In the genomic region with DNA sequence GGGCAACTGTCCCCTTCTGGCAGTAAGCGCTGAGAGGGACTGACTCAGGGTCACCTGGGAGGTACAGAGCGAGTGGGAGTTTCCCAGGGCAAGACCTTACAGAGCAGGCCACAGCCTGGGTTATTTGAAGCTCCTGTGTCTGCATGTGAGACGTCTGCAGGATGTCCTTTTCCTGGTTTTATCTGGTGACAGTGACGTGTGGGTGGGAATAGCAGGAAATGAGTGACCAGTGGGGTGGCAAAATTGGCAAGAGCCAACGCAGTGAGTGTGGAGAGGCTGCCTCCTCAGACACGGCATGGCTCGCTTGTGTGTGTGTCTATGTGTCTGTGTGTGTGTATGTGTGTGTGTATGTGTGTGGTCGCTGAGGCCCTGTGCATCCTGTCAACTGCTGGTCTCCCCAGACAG, we compare ENCODE assay signal across 9 mouse cellular contexts.
A peak's percentile ranks its signal among the peaks of the same experiment; 100 is the strongest.
DNase-seq lines count a peak whose midpoint lies in the region; ATAC-seq lines count a peak whose summit lies in the region.
"Had no signal": no experiment of that assay in that cellular context is flagged by ENCODE, and none has a peak within 500 bp of the region (broad histone marks: within the 10 kb centered on the region; RNA-seq: fewer than 3 reads in every experiment).

No protein-coding gene starts in this region.

- DNase-seq in adrenal gland, postnatal 14 days: peak; percentile 55
- DNase-seq in hindbrain, embryonic 14.5 days (ENCODE audit: low spot score): no peak
- peak; percentile 49 to 79 for DNase-seq in kidney, postnatal 25 days
- DNase-seq in left cerebral cortex, postnatal 36 days (ENCODE audit: low spot score in 2 of 2): no peak
- DNase-seq in frontal cortex, postnatal 36 days (ENCODE audit: low spot score in 2 of 2): no peak
- DNase-seq in gastrocnemius, postnatal 25 days: no peak

- intact Hi-C loops in left cerebral cortex, postnatal 36 days (cut with DNase I): no loop called here

- H3K4me1 ChIP-seq in heart, embryonic 12.5 days (replicated peaks): peaks cover 28% of the 10 kb centered on the region
- H3K4me1 ChIP-seq in heart, embryonic 11.5 days (ENCODE audit: control insufficient read depth, insufficient read depth, low read length): peaks cover 10% of the 10 kb centered on the region; the same call in 1 of the 2 replicates
- no peaks in the 10 kb centered on the region for H3K4me1 ChIP-seq in hindbrain, embryonic 14.5 days (replicated peaks; ENCODE audit: control insufficient read depth, insufficient read depth, low read length)
- H3K4me1 ChIP-seq: embryonic facial prominence, embryonic 12.5 days had no signal

- H3K4me2 ChIP-seq in heart, embryonic 12.5 days: no peak overlapping the region
- H3K4me2 ChIP-seq in heart, embryonic 11.5 days: no peak overlapping the region
- no peak overlapping the region for H3K4me2 ChIP-seq in hindbrain, embryonic 14.5 days (replicated peaks)
- H3K4me2 ChIP-seq: embryonic facial prominence, embryonic 12.5 days had no signal

- ATAC-seq in heart, embryonic 12.5 days (ENCODE audit: insufficient number of reproducible peaks, low FRiP score): peak; percentile 43
- no peak for ATAC-seq in heart, embryonic 11.5 days (replicated peaks; ENCODE audit: insufficient number of reproducible peaks, low FRiP score, low TSS enrichment)
- ATAC-seq in hindbrain, embryonic 14.5 days (ENCODE audit: low FRiP score): no peak

- no peaks in the 10 kb centered on the region for H3K27me3 ChIP-seq in heart, embryonic 12.5 days (replicated peaks)
- no peaks in the 10 kb centered on the region for H3K27me3 ChIP-seq in heart, embryonic 11.5 days (ENCODE audit: control insufficient read depth, insufficient read depth, low read length)
- H3K27me3 ChIP-seq in hindbrain, embryonic 14.5 days (ENCODE audit: control insufficient read depth, insufficient read depth, low read length): no peaks in the 10 kb centered on the region
- H3K27me3 ChIP-seq: embryonic facial prominence, embryonic 12.5 days had no signal

- H3K9me3 ChIP-seq in heart, embryonic 12.5 days (replicated peaks): no peaks in the 10 kb centered on the region
- H3K9me3 ChIP-seq in heart, embryonic 11.5 days (replicated peaks; ENCODE audit: control insufficient read depth, low read length): no peaks in the 10 kb centered on the region
- peaks cover 2% of the 10 kb centered on the region; the same call in 1 of the 2 replicates for H3K9me3 ChIP-seq in hindbrain, embryonic 14.5 days (ENCODE audit: control insufficient read depth, low read length)
- H3K9me3 ChIP-seq: embryonic facial prominence, embryonic 12.5 days had no signal

- 48% methylated on average over 8 of the region's 8 CpGs for WGBS in heart, embryonic 12.5 days
- WGBS in heart, embryonic 11.5 days (ENCODE audit: insufficient replicate concordance): 45% methylated on average over 8 of the region's 8 CpGs
- WGBS in hindbrain, embryonic 14.5 days: 69% methylated on average over 8 of the region's 8 CpGs

- H3K27ac ChIP-seq in heart, embryonic 12.5 days (ENCODE audit: poor library complexity, severe bottlenecking): no peak overlapping the region
- H3K27ac ChIP-seq in heart, embryonic 11.5 days (ENCODE audit: low read depth, low read length): no peak overlapping the region
- peak overlapping the region; percentile 14; the same call in 1 of the 2 replicates for H3K27ac ChIP-seq in hindbrain, embryonic 14.5 days

- H3K36me3 ChIP-seq in heart, embryonic 12.5 days: peaks cover 13% of the 10 kb centered on the region
- H3K36me3 ChIP-seq in heart, embryonic 11.5 days (ENCODE audit: control insufficient read depth, insufficient read depth, low read length): no peaks in the 10 kb centered on the region; the same call in 1 of the 2 replicates
- peaks cover 8% of the 10 kb centered on the region; the same call in 1 of the 2 replicates for H3K36me3 ChIP-seq in hindbrain, embryonic 14.5 days (replicated peaks; ENCODE audit: control insufficient read depth, insufficient read depth)

- no peak overlapping the region for H3K9ac ChIP-seq in heart, embryonic 12.5 days
- no peak overlapping the region for H3K9ac ChIP-seq in heart, embryonic 11.5 days (ENCODE audit: low read depth, low read length)
- no peak overlapping the region for H3K9ac ChIP-seq in hindbrain, embryonic 14.5 days
- H3K9ac ChIP-seq: embryonic facial prominence, embryonic 12.5 days had no signal

- H3K4me3 ChIP-seq in heart, embryonic 12.5 days: no peak overlapping the region
- no peak overlapping the region for H3K4me3 ChIP-seq in heart, embryonic 11.5 days (ENCODE audit: low read depth, low read length)
- H3K4me3 ChIP-seq in hindbrain, embryonic 14.5 days (replicated peaks; ENCODE audit: low read length): no peak overlapping the region
- H3K4me3 ChIP-seq: embryonic facial prominence, embryonic 12.5 days had no signal

Comparison
In these comparisons a context has a peak if more than half of its experiments do, and no peak if none do; other contexts are left out.
1. DNase-seq: peak in adrenal gland, postnatal 14 days (single experiment) and kidney, postnatal 25 days (2 of 2); none in hindbrain, embryonic 14.5 days (single experiment), left cerebral cortex, postnatal 36 days (0 of 2), frontal cortex, postnatal 36 days (0 of 2) and gastrocnemius, postnatal 25 days (single experiment).